Comparison of ENCODE assay signal across 9 mouse cellular contexts in the genomic region with DNA sequence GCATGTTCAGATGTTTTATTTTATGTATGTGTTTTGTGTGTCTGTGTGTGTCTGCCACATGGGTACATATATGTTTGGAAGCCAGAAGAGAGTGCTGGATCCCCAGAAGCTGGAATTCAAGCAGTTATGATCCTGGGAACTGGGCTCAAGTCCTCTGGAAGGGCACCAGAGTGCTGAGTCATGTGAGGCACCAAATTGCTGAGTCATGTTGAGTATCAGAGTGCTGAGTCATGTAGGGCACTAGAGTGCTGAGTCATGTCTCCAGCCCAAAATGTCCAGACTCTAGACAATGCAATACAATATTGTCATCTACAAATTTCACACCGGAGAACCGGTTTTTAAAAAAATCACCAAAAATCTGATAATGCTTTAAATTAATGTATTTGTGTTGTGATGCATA.
A peak's percentile ranks its signal among the peaks of the same experiment; 100 is the strongest.
DNase-seq lines count a peak whose midpoint lies in the region; ATAC-seq lines count a peak whose summit lies in the region.
"Had no signal": no experiment of that assay in that cellular context is flagged by ENCODE, and none has a peak within 500 bp of the region (broad histone marks: within the 10 kb centered on the region; RNA-seq: fewer than 3 reads in every experiment).

No protein-coding gene starts in this region.

- 0 out of 2 replicates have a peak, but pooled peaks have one; percentile 57 for ATAC-seq in erythroid progenitor cell, adult 5-6 weeks (replicated peaks; ENCODE audit: low FRiP score, poor library complexity, severe bottlenecking)

- DNase-seq in 3134 (ENCODE audit: extremely low read depth, insufficient read length, low spot score) (peak; percentile 29), 416B (ENCODE audit: low read depth) (peak; percentile 46), R1 (ENCODE audit: low read depth, low spot score) (peak; percentile 65)
- DNase-seq in urinary bladder, adult 18-20 months (ENCODE audit: low spot score in 2 of 2), result no peak
- DNase-seq in testis, postnatal 10 days (ENCODE audit: low spot score), result no peak
- DNase-seq in thymus, postnatal 14 days, result no peak
- DNase-seq: cerebellum, postnatal 14 days; kidney, adult 9 months had no signal

Comparison
In these comparisons a context has a peak if more than half of its experiments do, and no peak if none do; other contexts are left out.
1. DNase-seq: peak in 3134 (single experiment), 416B (single experiment) and R1 (single experiment); none in urinary bladder, adult 18-20 months (0 of 2), testis, postnatal 10 days (single experiment) and thymus, postnatal 14 days (single experiment).